Mouse (Mus musculus): Measurements from ENCODE around the gene Tspan3. TPM values are rescaled to one million over a fixed set of nuclear protein-coding genes. Genes with fewer than 3 reads are reported as not detected.

Gene Tspan3
- polyA plus RNA-seq, 1 experiment from 2014 or later, result 424 TPM

GRCm38 (mm10) chr9:56191498-56192455, 26.5 kb upstream of the Tspan3 start:
- Histone ChIP-seq H3K27me3 (peaks cover 5% of the 10 kb centered on the region; the same call in 1 of the 2 replicates), H3K9me3 (no peaks in the 10 kb centered on the region), H3K36me3 (no peaks in the 10 kb centered on the region), H3K4me2 (no peak overlapping the region), H3K9ac (replicated peaks) (0 out of 2 replicates have a peak overlapping the region, but pooled peaks have one; percentile 12), H3K4me1 (replicated peaks) (peaks cover 26% of the 10 kb centered on the region), H3K4me3 (replicated peaks) (no peak overlapping the region), H3K27ac (no peak overlapping the region)
- ATAC-seq (ENCODE audit: insufficient number of reproducible peaks, insufficient read depth, low FRiP score, low TSS enrichment, low read depth), result no peak
- WGBS, result 46% methylated on average over 11 of the region's 11 CpGs

DNA sequence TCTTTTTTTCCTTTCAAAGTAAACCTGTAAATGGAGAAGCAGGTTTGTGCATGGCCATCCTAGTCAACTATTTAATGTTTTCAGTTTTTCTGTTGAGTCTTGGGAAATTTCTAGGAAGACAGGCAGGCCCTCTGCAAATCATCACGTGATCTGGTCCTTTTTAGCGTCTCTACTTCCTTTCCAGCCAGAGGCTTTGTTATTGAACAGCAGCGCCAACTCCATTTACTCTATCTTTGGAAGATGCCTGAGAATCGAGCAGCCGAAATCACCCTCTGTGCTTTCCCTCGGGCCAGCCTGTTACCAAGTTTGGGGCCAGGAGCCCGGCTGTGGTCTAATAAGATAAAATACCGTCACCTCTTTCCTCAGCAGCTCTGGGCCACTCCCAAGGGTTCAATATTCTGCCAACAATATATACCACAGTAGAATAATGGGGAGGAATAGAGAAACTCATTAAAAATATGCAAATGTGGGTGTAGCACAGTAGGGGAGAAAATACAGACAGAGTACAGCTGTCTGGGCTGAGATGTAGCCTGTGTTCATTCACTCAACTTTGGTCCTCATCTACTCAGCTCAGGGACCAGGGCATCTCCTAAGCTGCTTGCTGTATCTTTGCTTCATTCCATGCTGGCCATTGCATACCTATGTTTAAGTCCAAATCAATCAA, 15.0 kb upstream of the Tspan3 start:
- Histone ChIP-seq H3K4me2 (no peak overlapping the region), H3K27ac (no peak overlapping the region), H3K27me3 (no peaks in the 10 kb centered on the region), H3K4me3 (replicated peaks) (no peak overlapping the region), H3K4me1 (replicated peaks) (no peaks in the 10 kb centered on the region), H3K9ac (replicated peaks) (no peak overlapping the region), H3K36me3 (no peaks in the 10 kb centered on the region), H3K9me3 (no peaks in the 10 kb centered on the region)
- ATAC-seq (ENCODE audit: insufficient number of reproducible peaks, insufficient read depth, low FRiP score, low TSS enrichment, low read depth), result no peak
- WGBS, result 49% methylated on average over 8 of the region's 8 CpGs

GRCm38 (mm10) chr9:56179416-56180117, 14.3 kb upstream of the Tspan3 start:
- H3K36me3 ChIP-seq, result no peaks in the 10 kb centered on the region
- no peaks in the 10 kb centered on the region for H3K27me3 ChIP-seq
- WGBS, result 77% methylated on average over 6 of the region's 6 CpGs
- H3K27ac ChIP-seq, result no peak overlapping the region
- no peak overlapping the region for H3K4me2 ChIP-seq
- H3K4me3 ChIP-seq (replicated peaks), result no peak overlapping the region
- no peak overlapping the region for H3K9ac ChIP-seq (replicated peaks)
- ATAC-seq (ENCODE audit: insufficient number of reproducible peaks, insufficient read depth, low FRiP score, low TSS enrichment, low read depth), result no peak
- H3K9me3 ChIP-seq, result no peaks in the 10 kb centered on the region
- H3K4me1 ChIP-seq (replicated peaks), result no peaks in the 10 kb centered on the region

DNA sequence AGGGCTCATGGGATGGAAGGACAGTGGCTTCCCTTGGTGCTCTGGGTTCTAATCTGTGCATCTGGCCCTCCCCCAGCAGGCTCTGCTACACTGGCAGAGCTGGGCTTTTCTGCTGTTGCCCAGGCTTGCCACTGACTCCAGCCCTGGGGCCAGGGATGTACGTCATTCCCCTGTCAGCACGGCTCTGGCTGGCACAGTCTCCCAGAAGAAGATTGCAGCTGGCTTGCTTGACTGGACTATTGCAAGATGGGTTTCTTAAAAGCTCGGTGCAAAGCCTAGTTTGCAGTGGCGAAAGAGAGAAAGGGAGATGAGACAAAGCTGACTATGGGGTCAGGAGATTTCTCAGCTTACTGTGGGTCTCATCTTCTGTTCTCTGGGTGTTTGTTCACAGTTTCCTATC, 12.1 kb upstream of the Tspan3 start:
- no peak for ATAC-seq (ENCODE audit: insufficient number of reproducible peaks, insufficient read depth, low FRiP score, low TSS enrichment, low read depth)
- Histone ChIP-seq H3K4me2 (no peak overlapping the region), H3K27ac (no peak overlapping the region), H3K9me3 (no peaks in the 10 kb centered on the region), H3K36me3 (no peaks in the 10 kb centered on the region), H3K4me3 (replicated peaks) (no peak overlapping the region), H3K27me3 (no peaks in the 10 kb centered on the region), H3K4me1 (replicated peaks) (no peaks in the 10 kb centered on the region), H3K9ac (replicated peaks) (no peak overlapping the region)
- WGBS, result 79% methylated on average over 4 of the region's 4 CpGs

DNA sequence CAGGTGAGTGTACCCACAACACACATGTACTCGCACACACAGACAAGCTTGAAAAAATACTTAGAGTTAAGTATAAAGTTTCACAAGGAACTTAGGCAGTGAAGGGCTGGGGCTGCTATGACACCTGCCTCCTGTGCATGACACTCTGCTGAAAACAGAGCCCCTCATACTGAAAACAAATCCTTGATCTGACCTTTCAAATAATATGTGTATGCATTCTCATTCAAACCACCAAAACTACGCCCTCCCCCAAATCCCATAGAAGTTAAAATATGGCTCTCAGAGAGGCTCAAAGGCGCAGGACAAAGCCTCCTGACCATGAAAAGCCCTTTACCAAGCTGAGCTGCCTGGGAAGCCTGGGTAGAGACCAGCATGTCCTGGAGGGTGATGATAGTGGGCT, 10.0 kb upstream of the Tspan3 start:
- Histone ChIP-seq H3K36me3 (no peaks in the 10 kb centered on the region), H3K27me3 (no peaks in the 10 kb centered on the region), H3K9ac (replicated peaks) (no peak overlapping the region), H3K4me1 (replicated peaks) (no peaks in the 10 kb centered on the region), H3K27ac (no peak overlapping the region), H3K4me2 (no peak overlapping the region), H3K4me3 (replicated peaks) (no peak overlapping the region), H3K9me3 (no peaks in the 10 kb centered on the region; the same call in 1 of the 2 replicates)
- WGBS, result 86% methylated on average over 3 of the region's 3 CpGs
- ATAC-seq (ENCODE audit: insufficient number of reproducible peaks, insufficient read depth, low FRiP score, low TSS enrichment, low read depth), result no peak

GRCm38 (mm10) chr9:56167690-56168089, 2.4 kb upstream of the Tspan3 start:
- no peak overlapping the region for H3K4me2 ChIP-seq
- ATAC-seq (ENCODE audit: insufficient number of reproducible peaks, insufficient read depth, low FRiP score, low TSS enrichment, low read depth), result no peak
- peaks cover 33% of the 10 kb centered on the region for H3K4me1 ChIP-seq (replicated peaks)
- H3K36me3 ChIP-seq, result no peaks in the 10 kb centered on the region
- no peak overlapping the region for H3K27ac ChIP-seq
- no peaks in the 10 kb centered on the region for H3K27me3 ChIP-seq
- H3K9ac ChIP-seq (replicated peaks), result no peak overlapping the region
- no peak overlapping the region for H3K4me3 ChIP-seq (replicated peaks)
- H3K9me3 ChIP-seq, result no peaks in the 10 kb centered on the region; the same call in 1 of the 2 replicates
- 58% methylated on average over 6 of the region's 6 CpGs for WGBS

- Histone ChIP-seq H3K9me3 (no peaks in the 10 kb centered on the region; the same call in 1 of the 2 replicates), H3K36me3 (no peaks in the 10 kb centered on the region), H3K4me1 (replicated peaks) (peaks cover 40% of the 10 kb centered on the region), H3K4me3 (replicated peaks) (no peak overlapping the region), H3K9ac (replicated peaks) (no peak overlapping the region), H3K27ac (peak overlapping the region; percentile 83), H3K4me2 (0 out of 2 replicates have a peak overlapping the region, but pooled peaks have one; percentile 28), H3K27me3 (no peaks in the 10 kb centered on the region)
- ATAC-seq (ENCODE audit: insufficient number of reproducible peaks, insufficient read depth, low FRiP score, low TSS enrichment, low read depth), result no peak
- WGBS, result 23% methylated on average over 5 of the region's 5 CpGs
Observed at GRCm38 (mm10) chr9:56166161-56166560, 884 bp upstream of the Tspan3 start.

DNA sequence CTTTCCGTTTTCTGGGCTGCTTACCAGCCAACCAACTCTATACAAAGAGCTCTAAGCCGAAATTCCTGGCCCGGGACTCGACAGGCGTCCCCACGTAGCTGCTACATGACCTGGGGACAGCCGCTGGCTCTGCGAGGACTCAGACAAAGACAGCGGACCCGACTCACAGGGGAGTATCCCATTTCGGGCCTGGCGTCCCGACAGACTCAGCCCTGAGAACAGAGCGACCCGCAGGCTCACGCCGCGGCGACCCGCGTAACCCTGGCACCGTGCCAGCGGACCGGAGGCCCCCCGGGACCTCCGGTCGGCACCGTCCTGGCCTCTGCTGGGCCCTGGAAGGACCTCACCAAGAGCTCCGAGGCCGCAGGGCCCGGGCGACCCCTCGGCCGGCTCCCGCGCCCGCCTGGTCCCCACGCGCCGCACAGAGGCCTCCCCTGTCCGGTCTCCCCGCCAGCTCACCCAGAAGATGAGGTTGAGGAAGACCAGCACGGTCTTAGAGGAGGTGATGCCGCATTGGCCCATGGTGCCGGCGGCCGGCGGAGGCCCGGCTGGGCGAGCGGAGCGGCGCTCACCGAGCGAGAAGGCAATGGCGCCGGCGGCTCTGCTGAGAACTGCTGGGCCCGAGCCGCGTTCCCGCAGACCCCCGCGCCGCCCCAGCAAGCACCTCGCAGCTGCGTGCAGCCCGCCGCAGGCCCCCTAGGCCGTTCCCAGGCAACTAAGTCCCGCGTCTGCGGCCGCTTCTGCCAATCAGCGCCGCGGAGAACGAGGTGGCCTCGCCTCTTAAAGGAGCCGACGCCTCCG, 4.7 kb downstream of the Tspan3 start:
- peak; percentile 93 for ATAC-seq (ENCODE audit: insufficient number of reproducible peaks, insufficient read depth, low FRiP score, low TSS enrichment, low read depth)
- no peaks in the 10 kb centered on the region for H3K9me3 ChIP-seq
- H3K4me2 ChIP-seq, result peak overlapping the region; percentile 62
- peaks cover 33% of the 10 kb centered on the region for H3K4me1 ChIP-seq (replicated peaks)
- peak overlapping the region; percentile 96 for H3K27ac ChIP-seq
- H3K9ac ChIP-seq (replicated peaks), result peak overlapping the region; percentile 98
- no peaks in the 10 kb centered on the region for H3K36me3 ChIP-seq
- H3K4me3 ChIP-seq (replicated peaks), result peak overlapping the region; percentile 98
- H3K27me3 ChIP-seq, result no peaks in the 10 kb centered on the region
- under 1% methylated on average over 82 of the region's 82 CpGs for WGBS

DNA sequence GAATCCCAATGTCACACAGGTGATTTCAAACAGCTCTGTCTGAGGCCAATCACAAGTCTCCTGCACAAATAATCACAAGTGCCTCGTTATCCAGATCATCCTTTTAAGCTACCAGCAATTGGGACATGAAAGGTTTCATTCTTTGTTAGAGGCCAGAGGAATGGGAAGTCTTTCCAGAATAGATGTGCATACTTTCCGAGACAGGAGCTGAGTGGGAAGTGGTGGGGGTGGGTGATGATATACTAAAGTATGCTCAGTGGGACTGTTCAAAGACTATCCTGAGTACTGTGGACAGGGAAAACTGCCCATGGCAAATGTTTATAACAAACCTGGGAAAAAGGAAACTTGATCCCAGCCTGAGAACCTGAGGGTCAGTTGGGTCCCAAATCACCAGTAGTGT, 5.8 kb downstream of the Tspan3 start:
- Histone ChIP-seq H3K27me3 (no peaks in the 10 kb centered on the region), H3K9ac (replicated peaks) (peak overlapping the region; percentile 98; the same call in 1 of the 2 replicates), H3K4me1 (replicated peaks) (peaks cover 27% of the 10 kb centered on the region), H3K36me3 (no peaks in the 10 kb centered on the region), H3K4me3 (replicated peaks) (peak overlapping the region; percentile 98), H3K27ac (no peak overlapping the region), H3K4me2 (peak overlapping the region; percentile 62), H3K9me3 (no peaks in the 10 kb centered on the region)
- WGBS, result 5% methylated on average over 2 of the region's 2 CpGs
- no peak for ATAC-seq (ENCODE audit: insufficient number of reproducible peaks, insufficient read depth, low FRiP score, low TSS enrichment, low read depth)

GRCm38 (mm10) chr9:56158077-56158476, 7.2 kb downstream of the Tspan3 start:
- Histone ChIP-seq H3K9me3 (no peaks in the 10 kb centered on the region), H3K9ac (replicated peaks) (no peak overlapping the region), H3K27ac (no peak overlapping the region), H3K4me2 (peak overlapping the region; percentile 3), H3K4me1 (replicated peaks) (peaks cover 32% of the 10 kb centered on the region), H3K36me3 (no peaks in the 10 kb centered on the region), H3K4me3 (replicated peaks) (no peak overlapping the region), H3K27me3 (no peaks in the 10 kb centered on the region)
- no peak for ATAC-seq (ENCODE audit: insufficient number of reproducible peaks, insufficient read depth, low FRiP score, low TSS enrichment, low read depth)
- WGBS, result 76% methylated on average over 2 of the region's 2 CpGs
